Mouse (Mus musculus): Measurements from ENCODE around the gene Rgs6.

The Rgs6 gene

GRCm38 (mm10) chr12:83072181-83072887, 484.2 kb downstream of the Rgs6 start:
- ATAC-seq (ENCODE audit: insufficient number of reproducible peaks, low FRiP score, low TSS enrichment): peak; percentile 71; the same call in 1 of the 2 replicates

- no peak for ATAC-seq (ENCODE audit: insufficient number of reproducible peaks, low FRiP score, low TSS enrichment)
Observed at GRCm38 (mm10) chr12:83072951-83073878, 485.1 kb downstream of the Rgs6 start.

GRCm38 (mm10) chr12:83073879-83074368, 485.8 kb downstream of the Rgs6 start:
- no peak for ATAC-seq (ENCODE audit: insufficient number of reproducible peaks, low FRiP score, low TSS enrichment)

GRCm38 (mm10) chr12:83076179-83076578, 488.1 kb downstream of the Rgs6 start:
- ATAC-seq (ENCODE audit: insufficient number of reproducible peaks, low FRiP score, low TSS enrichment): no peak

GRCm38 (mm10) chr12:83077486-83077885, 489.4 kb downstream of the Rgs6 start:
- no peak for ATAC-seq (ENCODE audit: insufficient number of reproducible peaks, low FRiP score, low TSS enrichment)

- ATAC-seq (ENCODE audit: insufficient number of reproducible peaks, low FRiP score, low TSS enrichment): no peak
Observed at GRCm38 (mm10) chr12:83083427-83083826, 495.3 kb downstream of the Rgs6 start.

DNA sequence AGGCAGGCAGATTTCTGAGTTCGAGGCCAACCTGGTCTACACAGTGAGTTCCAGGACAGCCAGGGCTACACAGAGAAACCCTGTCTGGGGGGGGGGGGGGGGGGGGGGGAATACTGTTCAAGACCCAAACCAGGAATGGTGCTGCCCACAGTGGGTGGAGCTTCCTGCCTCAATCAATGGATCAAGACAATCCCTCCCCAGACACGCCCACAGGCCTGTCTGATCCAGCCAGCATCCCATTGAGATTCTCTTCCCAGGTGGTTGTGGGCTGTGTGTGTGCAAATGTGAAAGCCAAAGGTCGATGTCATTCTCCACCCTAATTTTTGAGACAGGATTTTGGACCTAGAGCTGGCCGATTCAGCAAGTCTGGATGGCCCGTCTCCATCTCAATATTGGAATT, 496.5 kb downstream of the Rgs6 start:
- ATAC-seq (ENCODE audit: insufficient number of reproducible peaks, low FRiP score, low TSS enrichment): no peak

GRCm38 (mm10) chr12:83087010-83087409, 498.9 kb downstream of the Rgs6 start:
- no peak for ATAC-seq (ENCODE audit: insufficient number of reproducible peaks, low FRiP score, low TSS enrichment)

DNA sequence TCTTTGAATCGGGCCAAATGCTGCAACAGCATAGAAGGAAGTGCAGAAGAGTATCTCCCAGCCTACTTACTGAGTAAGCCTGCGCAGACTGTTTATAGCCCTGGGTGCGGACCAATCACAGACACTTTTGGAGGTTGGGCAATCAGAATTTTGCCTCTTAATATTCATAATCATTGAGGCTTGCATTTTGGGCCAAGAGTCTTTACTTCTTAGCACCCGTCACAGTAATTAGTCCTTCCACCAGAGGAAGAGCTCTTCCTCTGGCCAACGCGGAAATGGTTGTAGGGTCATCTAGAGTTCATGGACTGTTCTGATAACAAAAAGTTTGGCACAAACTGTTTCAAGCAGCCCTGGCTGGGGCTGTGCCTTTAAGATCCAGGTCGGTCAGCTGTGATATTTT, 499.5 kb downstream of the Rgs6 start:
- no peak for ATAC-seq (ENCODE audit: insufficient number of reproducible peaks, low FRiP score, low TSS enrichment)

DNA sequence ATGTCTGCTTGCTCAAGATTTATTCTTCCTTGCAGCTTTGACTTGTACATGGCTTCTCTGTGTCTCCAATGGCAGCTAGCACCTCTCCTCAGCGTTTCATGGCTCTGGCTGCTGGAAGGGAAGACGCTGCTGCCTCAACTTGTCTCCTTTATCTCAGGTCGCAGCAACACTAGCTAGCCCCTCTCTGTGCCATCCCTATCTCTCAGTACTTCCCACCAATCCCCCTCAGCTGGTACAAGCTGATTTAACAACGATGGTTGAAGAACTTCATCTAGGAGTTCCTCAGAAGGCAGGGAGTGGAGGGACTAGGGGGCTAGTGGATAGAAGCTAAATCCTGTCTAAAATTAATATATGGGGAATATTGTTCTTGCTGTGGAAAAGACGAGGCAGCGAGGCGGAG, 503.9 kb downstream of the Rgs6 start:
- ATAC-seq (ENCODE audit: insufficient number of reproducible peaks, low FRiP score, low TSS enrichment): no peak

DNA sequence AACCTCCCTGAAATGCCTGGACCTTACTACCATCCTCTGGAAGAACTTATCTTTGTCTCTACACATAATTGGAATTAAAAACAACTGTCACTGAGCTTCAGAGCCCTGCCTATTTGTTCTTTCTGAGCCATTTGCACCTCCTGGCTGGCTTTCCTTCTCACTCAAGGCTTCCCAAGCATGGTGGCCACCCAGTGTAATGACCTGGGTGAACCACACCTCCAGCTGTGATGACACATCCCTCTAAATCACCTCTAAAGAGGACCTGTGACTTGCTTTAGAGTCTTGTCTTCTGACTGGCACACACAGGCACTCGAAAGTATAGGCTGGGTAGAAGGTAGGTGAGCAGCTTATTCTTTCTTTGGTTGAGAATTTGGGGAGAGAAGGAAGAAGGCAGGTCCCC, 509.7 kb downstream of the Rgs6 start:
- ATAC-seq (ENCODE audit: insufficient number of reproducible peaks, low FRiP score, low TSS enrichment): no peak

- peak; percentile 52; the same call in 1 of the 2 replicates for ATAC-seq (ENCODE audit: insufficient number of reproducible peaks, low FRiP score, low TSS enrichment)
Observed at GRCm38 (mm10) chr12:83098646-83099371, 510.7 kb downstream of the Rgs6 start.

DNA sequence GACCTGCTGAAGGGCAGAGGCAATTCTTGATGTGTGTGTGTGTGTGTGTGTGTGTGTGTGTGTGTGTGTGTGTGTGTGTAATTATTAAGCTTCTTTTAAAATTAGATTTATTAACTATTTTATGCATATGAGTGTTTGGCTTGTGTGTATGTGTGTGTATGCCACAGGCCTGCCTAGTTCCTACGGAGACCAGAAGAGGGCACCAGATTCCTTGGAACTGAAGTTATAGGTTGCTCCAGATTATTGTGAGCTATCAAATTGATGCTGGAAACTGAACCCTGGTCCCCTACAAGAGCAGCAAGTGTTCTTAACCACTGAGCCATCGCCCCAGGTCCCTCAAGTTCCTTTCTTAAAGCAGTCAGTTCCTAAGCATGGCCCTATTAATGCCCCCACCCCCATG, 511.8 kb downstream of the Rgs6 start:
- no peak for ATAC-seq (ENCODE audit: insufficient number of reproducible peaks, low FRiP score, low TSS enrichment)

- ATAC-seq (ENCODE audit: insufficient number of reproducible peaks, low FRiP score, low TSS enrichment): no peak
Observed at GRCm38 (mm10) chr12:83100413-83100812, 512.3 kb downstream of the Rgs6 start.

DNA sequence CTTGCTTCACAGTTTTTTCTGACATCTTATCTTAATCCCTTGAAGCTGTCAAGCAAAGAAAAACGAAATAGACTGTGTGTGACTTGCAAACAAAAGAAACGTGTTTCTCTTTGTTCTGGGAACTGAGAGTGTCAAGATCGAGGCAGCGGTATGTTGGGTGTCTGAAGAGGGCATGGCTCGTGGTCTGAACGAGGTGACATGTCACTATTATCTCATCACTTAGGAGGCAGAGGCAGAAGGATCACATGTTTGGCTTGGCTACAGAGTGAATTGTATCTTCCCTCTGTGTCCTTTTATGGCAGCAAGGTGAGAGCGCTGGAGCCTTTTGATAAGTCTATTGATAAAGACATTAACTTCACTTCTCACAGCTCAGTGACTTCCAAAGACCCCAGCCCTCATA, 512.8 kb downstream of the Rgs6 start:
- no peak for ATAC-seq (ENCODE audit: insufficient number of reproducible peaks, low FRiP score, low TSS enrichment)

DNA sequence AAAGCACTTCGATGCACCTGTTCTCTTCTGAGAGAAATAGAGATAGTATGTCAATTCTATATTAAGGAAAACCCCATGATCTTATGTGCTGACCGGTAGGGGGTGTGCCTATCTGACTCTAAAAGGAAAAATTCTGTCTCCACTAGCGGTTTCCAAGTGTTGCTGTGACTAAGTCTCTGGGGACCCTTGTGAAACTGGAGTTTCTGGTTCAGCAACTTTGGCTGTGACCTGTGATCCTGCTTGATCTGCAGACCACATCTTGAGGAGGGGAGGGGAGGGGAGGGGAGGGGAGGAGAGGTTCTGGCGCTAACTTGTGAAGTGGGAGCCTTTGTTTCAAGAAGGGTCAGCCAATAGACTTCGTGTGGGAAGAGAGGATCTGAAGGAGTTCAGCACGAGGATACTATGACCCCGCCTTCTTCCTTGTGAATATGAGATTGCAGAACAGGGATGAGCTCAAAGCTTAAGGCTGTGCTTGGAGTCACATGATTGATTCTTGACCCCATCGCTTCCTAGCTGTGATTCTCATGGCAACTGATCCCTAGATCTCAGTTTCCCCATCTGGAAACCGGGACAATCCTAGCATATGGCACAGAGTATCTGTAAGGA, 517.5 kb downstream of the Rgs6 start:
- ATAC-seq (ENCODE audit: insufficient number of reproducible peaks, low FRiP score, low TSS enrichment): no peak

- no peak for ATAC-seq (ENCODE audit: insufficient number of reproducible peaks, low FRiP score, low TSS enrichment)
Observed at GRCm38 (mm10) chr12:83106120-83106517, 518.0 kb downstream of the Rgs6 start.

GRCm38 (mm10) chr12:83109486-83109885, 521.4 kb downstream of the Rgs6 start:
- no peak for ATAC-seq (ENCODE audit: insufficient number of reproducible peaks, low FRiP score, low TSS enrichment)

DNA sequence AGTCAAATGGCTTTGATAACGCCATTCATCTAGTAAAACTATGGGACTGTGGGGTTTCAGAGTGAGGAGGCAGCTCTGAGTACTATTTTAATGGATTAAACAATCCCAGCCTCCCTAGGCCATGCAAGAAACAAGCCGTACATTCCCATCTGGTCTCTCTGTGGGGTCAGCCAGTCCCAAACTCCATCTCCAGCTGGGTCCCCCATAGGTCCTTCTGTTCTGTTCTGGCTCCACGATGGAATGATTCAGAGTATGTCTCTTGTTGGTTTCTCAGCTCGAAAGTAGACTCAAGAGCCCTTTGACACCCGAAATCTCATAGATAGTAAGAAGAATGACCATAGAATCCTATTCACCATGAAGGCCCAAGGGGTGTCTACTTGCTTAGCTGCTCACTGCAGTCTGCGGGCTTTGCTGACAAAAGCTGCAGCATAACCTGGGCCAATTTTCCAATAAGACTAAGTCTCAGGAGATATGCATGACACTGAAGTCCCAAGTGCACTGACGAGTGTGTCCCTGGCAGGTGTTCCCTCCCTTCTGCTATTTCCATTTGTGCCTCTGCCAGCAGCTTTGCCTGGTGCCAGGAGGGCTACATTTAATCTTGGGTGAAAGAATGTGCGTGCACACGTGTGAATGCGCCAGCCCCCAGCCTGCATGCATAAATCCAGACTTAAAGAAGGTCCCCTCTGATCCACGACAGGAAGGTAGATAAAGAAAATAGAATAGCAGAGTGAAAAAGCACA, 522.0 kb downstream of the Rgs6 start:
- peak; percentile 81 for ATAC-seq (ENCODE audit: insufficient number of reproducible peaks, low FRiP score, low TSS enrichment)

- no peak for ATAC-seq (ENCODE audit: insufficient number of reproducible peaks, low FRiP score, low TSS enrichment)
Observed at GRCm38 (mm10) chr12:83110711-83111110, 522.6 kb downstream of the Rgs6 start.

Measured in cerebellum, adult (tissue).